Mouse (Mus musculus): ENCODE measurements around the gene Ksr2. TPM values are rescaled to one million over a fixed set of nuclear protein-coding genes. Genes with fewer than 3 reads are reported as not detected.

The Ksr2 gene
- polyA plus RNA-seq, 1 experiment from 2014 or later = 0.36 TPM

DNA sequence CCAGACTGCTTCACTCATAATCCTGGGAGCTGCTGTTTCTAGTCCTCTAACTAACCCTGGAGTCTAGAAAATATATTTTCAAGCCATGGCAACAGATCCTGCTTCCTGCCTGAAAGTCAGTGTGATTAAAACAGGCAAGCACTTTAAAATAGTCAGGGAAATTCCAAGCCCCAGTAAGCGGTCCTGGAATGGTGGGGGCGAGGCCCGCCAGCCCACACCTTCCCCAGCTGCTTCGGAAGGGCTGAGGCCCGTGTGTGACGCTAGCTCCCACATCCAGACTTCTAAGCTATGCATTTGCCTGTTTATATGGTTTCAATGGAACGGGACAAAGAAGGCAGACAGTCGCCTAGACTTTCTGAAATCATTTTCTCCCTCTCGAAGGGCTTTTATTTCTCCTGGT is 137.2 kb downstream of the Ksr2 start:
- ATAC-seq (ENCODE audit: insufficient read depth, low FRiP score) = no peak
- H3K27me3 ChIP-seq (ENCODE audit: control insufficient read depth, insufficient read depth, low read length) = no peaks in the 10 kb centered on the region
- H3K4me2 ChIP-seq (ENCODE audit: low read depth, low read length) = no peak overlapping the region
- H3K27ac ChIP-seq (ENCODE audit: low read length) = no peak overlapping the region
- H3K36me3 ChIP-seq (ENCODE audit: control insufficient read depth, insufficient read depth, low read length) = no peaks in the 10 kb centered on the region
- WGBS = 37% methylated on average over 9 of the region's 9 CpGs
- no peaks in the 10 kb centered on the region for H3K4me1 ChIP-seq (ENCODE audit: control insufficient read depth, insufficient read depth, low read length)
- H3K9ac ChIP-seq (ENCODE audit: low read length) = no peak overlapping the region
- H3K9me3 ChIP-seq (replicated peaks; ENCODE audit: control insufficient read depth, low read length) = no peaks in the 10 kb centered on the region
- H3K4me3 ChIP-seq (replicated peaks; ENCODE audit: low read length) = no peak overlapping the region

- Histone ChIP-seq H3K27ac (ENCODE audit: low read length) (no peak overlapping the region), H3K9ac (ENCODE audit: low read length) (no peak overlapping the region), H3K4me2 (ENCODE audit: low read depth, low read length) (no peak overlapping the region), H3K4me1 (ENCODE audit: control insufficient read depth, insufficient read depth, low read length) (no peaks in the 10 kb centered on the region), H3K4me3 (replicated peaks; ENCODE audit: low read length) (no peak overlapping the region), H3K9me3 (replicated peaks; ENCODE audit: control insufficient read depth, low read length) (no peaks in the 10 kb centered on the region), H3K27me3 (ENCODE audit: control insufficient read depth, insufficient read depth, low read length) (no peaks in the 10 kb centered on the region), H3K36me3 (ENCODE audit: control insufficient read depth, insufficient read depth, low read length) (no peaks in the 10 kb centered on the region)
- WGBS = 88% methylated on average over 8 of the region's 8 CpGs
- no peak for ATAC-seq (ENCODE audit: insufficient read depth, low FRiP score)
These were observed 138.3 kb downstream of the Ksr2 start for GRCm38 (mm10) chr5:117552096-117552495.

GRCm38 (mm10) chr5:117554505-117554904 is 140.7 kb downstream of the Ksr2 start:
- no peaks in the 10 kb centered on the region for H3K4me1 ChIP-seq (ENCODE audit: control insufficient read depth, insufficient read depth, low read length)
- no peak overlapping the region for H3K4me3 ChIP-seq (replicated peaks; ENCODE audit: low read length)
- no peaks in the 10 kb centered on the region for H3K27me3 ChIP-seq (ENCODE audit: control insufficient read depth, insufficient read depth, low read length)
- 71% methylated on average over 4 of the region's 4 CpGs for WGBS
- H3K9me3 ChIP-seq (replicated peaks; ENCODE audit: control insufficient read depth, low read length) = no peaks in the 10 kb centered on the region
- no peak overlapping the region for H3K27ac ChIP-seq (ENCODE audit: low read length)
- no peak for ATAC-seq (ENCODE audit: insufficient read depth, low FRiP score)
- H3K9ac ChIP-seq (ENCODE audit: low read length) = no peak overlapping the region
- H3K4me2 ChIP-seq (ENCODE audit: low read depth, low read length) = no peak overlapping the region
- no peaks in the 10 kb centered on the region for H3K36me3 ChIP-seq (ENCODE audit: control insufficient read depth, insufficient read depth, low read length)

DNA sequence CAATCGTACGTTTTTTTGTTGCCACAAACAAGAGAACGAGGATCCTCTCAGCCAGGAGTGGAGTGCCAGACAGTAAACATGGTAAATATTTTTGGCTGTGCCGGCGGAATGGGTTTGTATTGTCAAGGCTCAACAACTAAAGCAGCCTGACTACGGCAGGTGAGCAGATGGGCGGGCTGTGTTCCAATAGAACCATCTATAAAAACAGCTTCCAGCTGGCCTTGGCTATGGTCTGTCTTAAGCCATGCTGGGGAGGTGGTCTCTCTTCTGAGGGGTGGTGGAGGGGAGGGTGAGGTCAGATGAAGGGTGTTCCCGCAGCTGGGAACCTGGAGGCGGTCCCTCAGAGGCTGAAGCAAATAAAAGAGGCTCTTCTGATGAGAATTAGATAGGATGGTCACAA is 142.8 kb downstream of the Ksr2 start:
- Histone ChIP-seq H3K4me2 (ENCODE audit: low read depth, low read length) (no peak overlapping the region), H3K9me3 (replicated peaks; ENCODE audit: control insufficient read depth, low read length) (no peaks in the 10 kb centered on the region), H3K27ac (ENCODE audit: low read length) (no peak overlapping the region), H3K9ac (ENCODE audit: low read length) (no peak overlapping the region), H3K4me1 (ENCODE audit: control insufficient read depth, insufficient read depth, low read length) (no peaks in the 10 kb centered on the region), H3K4me3 (replicated peaks; ENCODE audit: low read length) (no peak overlapping the region), H3K36me3 (ENCODE audit: control insufficient read depth, insufficient read depth, low read length) (no peaks in the 10 kb centered on the region), H3K27me3 (ENCODE audit: control insufficient read depth, insufficient read depth, low read length) (no peaks in the 10 kb centered on the region)
- WGBS = 66% methylated on average over 9 of the region's 9 CpGs
- no peak for ATAC-seq (ENCODE audit: insufficient read depth, low FRiP score)

- H3K9me3 ChIP-seq (replicated peaks; ENCODE audit: control insufficient read depth, low read length) = no peaks in the 10 kb centered on the region
- no peak overlapping the region for H3K27ac ChIP-seq (ENCODE audit: low read length)
- no peaks in the 10 kb centered on the region for H3K27me3 ChIP-seq (ENCODE audit: control insufficient read depth, insufficient read depth, low read length)
- 76% methylated on average over 2 of the region's 2 CpGs for WGBS
- H3K4me3 ChIP-seq (replicated peaks; ENCODE audit: low read length) = no peak overlapping the region
- H3K36me3 ChIP-seq (ENCODE audit: control insufficient read depth, insufficient read depth, low read length) = no peaks in the 10 kb centered on the region
- no peaks in the 10 kb centered on the region for H3K4me1 ChIP-seq (ENCODE audit: control insufficient read depth, insufficient read depth, low read length)
- H3K9ac ChIP-seq (ENCODE audit: low read length) = no peak overlapping the region
- H3K4me2 ChIP-seq (ENCODE audit: low read depth, low read length) = no peak overlapping the region
- no peak for ATAC-seq (ENCODE audit: insufficient read depth, low FRiP score)
These were observed 147.3 kb downstream of the Ksr2 start for GRCm38 (mm10) chr5:117561080-117561479.

- Histone ChIP-seq H3K27ac (ENCODE audit: low read length) (no peak overlapping the region), H3K27me3 (ENCODE audit: control insufficient read depth, insufficient read depth, low read length) (no peaks in the 10 kb centered on the region), H3K9me3 (replicated peaks; ENCODE audit: control insufficient read depth, low read length) (no peaks in the 10 kb centered on the region), H3K4me2 (ENCODE audit: low read depth, low read length) (no peak overlapping the region), H3K4me3 (replicated peaks; ENCODE audit: low read length) (no peak overlapping the region), H3K9ac (ENCODE audit: low read length) (no peak overlapping the region), H3K36me3 (ENCODE audit: control insufficient read depth, insufficient read depth, low read length) (no peaks in the 10 kb centered on the region), H3K4me1 (ENCODE audit: control insufficient read depth, insufficient read depth, low read length) (no peaks in the 10 kb centered on the region)
- ATAC-seq (ENCODE audit: insufficient read depth, low FRiP score) = no peak
- WGBS = 56% methylated on average over 12 of the region's 12 CpGs
These were observed 152.4 kb downstream of the Ksr2 start for GRCm38 (mm10) chr5:117566051-117566665.

- Histone ChIP-seq H3K36me3 (ENCODE audit: control insufficient read depth, insufficient read depth, low read length) (no peaks in the 10 kb centered on the region), H3K4me2 (ENCODE audit: low read depth, low read length) (no peak overlapping the region), H3K4me1 (ENCODE audit: control insufficient read depth, insufficient read depth, low read length) (no peaks in the 10 kb centered on the region), H3K4me3 (replicated peaks; ENCODE audit: low read length) (no peak overlapping the region), H3K27me3 (ENCODE audit: control insufficient read depth, insufficient read depth, low read length) (no peaks in the 10 kb centered on the region), H3K27ac (ENCODE audit: low read length) (no peak overlapping the region), H3K9me3 (replicated peaks; ENCODE audit: control insufficient read depth, low read length) (no peaks in the 10 kb centered on the region), H3K9ac (ENCODE audit: low read length) (no peak overlapping the region)
- 80% methylated on average over 6 of the region's 6 CpGs for WGBS
- ATAC-seq (ENCODE audit: insufficient read depth, low FRiP score) = no peak
These were observed 155.5 kb downstream of the Ksr2 start for GRCm38 (mm10) chr5:117569190-117569795.

DNA sequence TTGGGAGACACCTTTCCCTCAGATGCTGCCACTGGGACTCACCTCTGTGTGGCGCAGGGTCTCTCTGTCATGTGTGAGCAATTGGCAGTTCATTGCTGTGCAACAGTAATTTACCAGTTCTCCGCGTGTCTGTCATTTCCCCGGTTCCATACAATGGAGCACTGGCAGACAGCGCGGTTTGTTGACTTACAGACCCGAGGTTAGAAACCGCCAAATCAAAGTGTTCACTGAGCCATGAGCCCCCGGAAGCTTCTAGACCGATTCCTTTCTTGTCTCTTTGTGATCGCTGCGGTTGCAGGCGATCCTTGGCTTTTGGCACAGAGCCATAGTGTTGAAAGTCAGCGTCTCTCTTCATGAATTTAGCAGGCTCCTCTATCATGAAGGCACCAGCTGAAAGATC is 158.6 kb downstream of the Ksr2 start:
- H3K4me2 ChIP-seq (ENCODE audit: low read depth, low read length) = no peak overlapping the region
- no peak overlapping the region for H3K9ac ChIP-seq (ENCODE audit: low read length)
- WGBS = 74% methylated on average over 14 of the region's 14 CpGs
- H3K4me1 ChIP-seq (ENCODE audit: control insufficient read depth, insufficient read depth, low read length) = no peaks in the 10 kb centered on the region
- H3K27ac ChIP-seq (ENCODE audit: low read length) = no peak overlapping the region
- no peaks in the 10 kb centered on the region for H3K9me3 ChIP-seq (replicated peaks; ENCODE audit: control insufficient read depth, low read length)
- H3K4me3 ChIP-seq (replicated peaks; ENCODE audit: low read length) = no peak overlapping the region
- no peaks in the 10 kb centered on the region for H3K27me3 ChIP-seq (ENCODE audit: control insufficient read depth, insufficient read depth, low read length)
- ATAC-seq (ENCODE audit: insufficient read depth, low FRiP score) = no peak
- no peaks in the 10 kb centered on the region for H3K36me3 ChIP-seq (ENCODE audit: control insufficient read depth, insufficient read depth, low read length)

DNA sequence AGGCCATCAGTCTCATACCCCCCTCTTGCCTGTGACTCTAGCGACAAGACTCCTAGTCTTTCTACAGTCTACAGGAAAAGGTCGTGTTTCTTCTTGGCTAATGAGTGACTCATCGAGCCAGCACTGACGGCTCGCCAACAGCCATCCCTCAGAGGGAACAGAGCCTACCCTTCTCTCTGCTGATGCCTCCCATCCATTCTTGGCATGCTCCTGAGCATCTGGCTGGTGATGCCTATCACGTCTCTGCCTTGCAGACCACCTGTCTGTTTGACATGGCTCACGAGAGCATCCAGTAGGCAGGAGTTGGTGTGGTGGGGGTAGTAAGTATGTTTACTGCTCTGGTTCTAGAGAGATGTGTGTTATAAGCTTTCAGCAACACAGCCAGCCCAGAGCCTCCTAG is 161.1 kb downstream of the Ksr2 start:
- no peak for ATAC-seq (ENCODE audit: insufficient read depth, low FRiP score)
- 49% methylated on average over 7 of the region's 7 CpGs for WGBS
- no peaks in the 10 kb centered on the region for H3K9me3 ChIP-seq (replicated peaks; ENCODE audit: control insufficient read depth, low read length)
- no peak overlapping the region for H3K9ac ChIP-seq (ENCODE audit: low read length)
- no peak overlapping the region for H3K4me2 ChIP-seq (ENCODE audit: low read depth, low read length)
- no peaks in the 10 kb centered on the region for H3K4me1 ChIP-seq (ENCODE audit: control insufficient read depth, insufficient read depth, low read length)
- H3K27me3 ChIP-seq (ENCODE audit: control insufficient read depth, insufficient read depth, low read length) = no peaks in the 10 kb centered on the region
- H3K36me3 ChIP-seq (ENCODE audit: control insufficient read depth, insufficient read depth, low read length) = no peaks in the 10 kb centered on the region
- H3K27ac ChIP-seq (ENCODE audit: low read length) = no peak overlapping the region
- H3K4me3 ChIP-seq (replicated peaks; ENCODE audit: low read length) = no peak overlapping the region

Measured in stomach, embryonic 16.5 days (tissue).